Mouse (Mus musculus) CH12.LX (cell line): ENCODE results near the gene Dnajb4. TPM values are rescaled to one million over a fixed set of nuclear protein-coding genes. Genes with fewer than 3 reads are reported as not detected.
A peak's percentile ranks its signal among the peaks of the same experiment; 100 is the strongest.

Experiments used
- DNase-seq: peaks from one replicate; pipeline ENCODE4 v3.0.0-alpha.2; 2013; ENCODE audit errors: extremely low read depth
- H3K27ac ChIP-seq: 2 replicates; pipeline ENCODE4 v1.5.1; 2012; ENCODE audit warnings: low read depth, mild to moderate bottlenecking, control low read depth, moderate library complexity; ENCODE audit not compliant: insufficient read depth
- H3K27me3 ChIP-seq: replicated peaks from 2 replicates; pipeline ENCODE3; 2012; ENCODE audit warnings: inconsistent platforms
- H3K36me3 ChIP-seq, 2 experiments: replicated peaks in 1 of 2; 2 replicates each; pipeline versions ENCODE3 to v1.6.1; 2012; ENCODE audit warnings: inconsistent platforms in 1 of 2, low read length in 1 of 2, mild to moderate bottlenecking in 1 of 2, mixed read lengths in 1 of 2, moderate library complexity in 1 of 2; ENCODE audit not compliant: control insufficient read depth in 1 of 2, insufficient read depth in 1 of 2
- H3K4me1 ChIP-seq, 2 experiments: 2 replicates each; pipeline ENCODE4 v1.6.1; 2012; ENCODE audit warnings: inconsistent platforms in 1 of 2, moderate library complexity in 1 of 2; ENCODE audit not compliant: insufficient read depth in 2 of 2, control insufficient read depth in 1 of 2
- H3K4me2 ChIP-seq: 2 replicates; pipeline ENCODE4 v1.6.1; 2012; ENCODE audit warnings: low read depth, mild to moderate bottlenecking, control low read depth; ENCODE audit not compliant: poor library complexity, insufficient read depth, severe bottlenecking
- H3K4me3 ChIP-seq, 3 experiments: fragments of 150-350 bp in 1 of 3; sonication (generic) in 1 of 3; replicated peaks in 1 of 3; 2 replicates each; pipeline versions ENCODE3 to v1.5.1; 2011 to 2012; ENCODE audit warnings: low read depth in 2 of 3, low read length in 2 of 3, mild to moderate bottlenecking in 2 of 3, moderate library complexity in 2 of 3, control low read depth in 1 of 3, improper control_type of control experiment in 1 of 3, inconsistent platforms in 1 of 3, mixed read lengths in 1 of 3; ENCODE audit not compliant: poor library complexity in 1 of 3
- H3K79me2 ChIP-seq: replicated peaks from 2 replicates; pipeline ENCODE4 v1.6.1; 2012; ENCODE audit warnings: mild to moderate bottlenecking, moderate library complexity; ENCODE audit not compliant: control insufficient read depth, poor library complexity, insufficient read depth, severe bottlenecking; ENCODE audit errors: extremely low read depth
- H3K9ac ChIP-seq: 2 replicates; pipeline ENCODE4 v1.6.1; 2012; ENCODE audit warnings: low read depth, mild to moderate bottlenecking, control low read depth, moderate library complexity; ENCODE audit not compliant: insufficient read depth
- H3K9me3 ChIP-seq: replicated peaks from 2 replicates; pipeline ENCODE3; 2012; ENCODE audit warnings: low read length, inconsistent platforms, mixed read lengths
- BHLHE40 ChIP-seq: IDR thresholded peaks from 2 replicates; pipeline ENCODE4 v1.6.1; 2011; ENCODE audit warnings: mild to moderate bottlenecking, low read depth, low read length, improper control_type of control experiment
- CHD1 ChIP-seq: IDR thresholded peaks from 2 replicates; pipeline ENCODE4 v1.6.1; 2012; ENCODE audit warnings: low read depth, low read length, improper control_type of control experiment, inconsistent platforms
- CTCF ChIP-seq, 2 experiments: IDR thresholded peaks in 1 of 2; conservative IDR thresholded peaks in 1 of 2; 2 replicates each; pipeline ENCODE4 v1.5.1; 2011 to 2012; ENCODE audit warnings: low read depth in 2 of 2, low read length in 2 of 2, improper control_type of control experiment in 1 of 2, inconsistent platforms in 1 of 2, mild to moderate bottlenecking in 1 of 2, moderate library complexity in 1 of 2
- ELF1 ChIP-seq: IDR thresholded peaks from 2 replicates; pipeline ENCODE4 v1.6.1; 2014; ENCODE audit warnings: low read depth, mild to moderate bottlenecking, inconsistent platforms, low read length, improper control_type of control experiment
- EP300 ChIP-seq: IDR thresholded peaks from 2 replicates; pipeline ENCODE4 v1.6.1; 2011; ENCODE audit warnings: low read length, improper control_type of control experiment
- ETS1 ChIP-seq: conservative IDR thresholded peaks from 2 replicates; pipeline ENCODE4 v1.6.1; 2012; ENCODE audit warnings: low read depth, mild to moderate bottlenecking, inconsistent platforms, low read length, improper control_type of control experiment, moderate library complexity
- JUN ChIP-seq: IDR thresholded peaks from 2 replicates; pipeline ENCODE4 v1.6.1; 2011; ENCODE audit warnings: low read depth, mild to moderate bottlenecking, low read length, improper control_type of control experiment, moderate library complexity; ENCODE audit not compliant: insufficient read depth
- MAFK ChIP-seq: IDR thresholded peaks from 2 replicates; pipeline ENCODE4 v1.6.1; 2011; ENCODE audit warnings: low read length, improper control_type of control experiment; ENCODE audit not compliant: insufficient replicate concordance
- MAX ChIP-seq: IDR thresholded peaks from 2 replicates; pipeline ENCODE4 v1.6.1; 2011; ENCODE audit warnings: low read length, improper control_type of control experiment
- MEF2A ChIP-seq: IDR thresholded peaks from 2 replicates; pipeline ENCODE4 v1.6.1; 2014; ENCODE audit warnings: low read depth, mild to moderate bottlenecking, inconsistent platforms, low read length, improper control_type of control experiment, borderline replicate concordance
- MYC ChIP-seq: IDR thresholded peaks from 2 replicates; pipeline ENCODE4 v1.6.1; 2011; ENCODE audit warnings: low read depth, mild to moderate bottlenecking, improper control_type of control experiment, low read length
- NRF1 ChIP-seq: IDR thresholded peaks from 2 replicates; pipeline ENCODE4 v1.6.1; 2014; ENCODE audit warnings: low read depth, mild to moderate bottlenecking, inconsistent platforms, low read length, improper control_type of control experiment, moderate library complexity
- PAX5 ChIP-seq: IDR thresholded peaks from 2 replicates; pipeline ENCODE4 v1.6.1; 2012; ENCODE audit warnings: low read length, inconsistent platforms, mixed read lengths
- POLR2AphosphoS2 ChIP-seq: IDR thresholded peaks from 2 replicates; pipeline ENCODE4 v1.6.1; 2011; ENCODE audit warnings: low read depth, low read length, improper control_type of control experiment
- RAD21 ChIP-seq: IDR thresholded peaks from 2 replicates; pipeline ENCODE4 v1.6.1; 2011; ENCODE audit warnings: low read depth, mild to moderate bottlenecking, low read length, improper control_type of control experiment, moderate library complexity
- SIN3A ChIP-seq: IDR thresholded peaks from 2 replicates; pipeline ENCODE4 v1.6.1; 2012; ENCODE audit warnings: low read length, improper control_type of control experiment, inconsistent platforms
- TBP ChIP-seq: conservative IDR thresholded peaks from 2 replicates; pipeline ENCODE4 v1.6.1; 2011; ENCODE audit warnings: low read depth, low read length, improper control_type of control experiment
- TCF12 ChIP-seq: IDR thresholded peaks from 2 replicates; pipeline ENCODE4 v1.6.1; 2014; ENCODE audit warnings: low read depth, mild to moderate bottlenecking, inconsistent platforms, low read length, improper control_type of control experiment
- UBTF ChIP-seq: IDR thresholded peaks from 2 replicates; pipeline ENCODE4 v1.6.1; 2012; ENCODE audit warnings: low read depth, mild to moderate bottlenecking, inconsistent platforms, low read length, improper control_type of control experiment, moderate library complexity
- USF1 ChIP-seq: IDR thresholded peaks from 2 replicates; pipeline ENCODE4 v1.6.1; 2014; ENCODE audit warnings: low read depth, mild to moderate bottlenecking, inconsistent platforms, low read length, improper control_type of control experiment
- ZKSCAN1 ChIP-seq: IDR thresholded peaks from 2 replicates; pipeline ENCODE4 v1.6.1; 2012; ENCODE audit warnings: low read depth, inconsistent platforms, low read length, improper control_type of control experiment, borderline replicate concordance
- ZNF384 ChIP-seq: IDR thresholded peaks from 2 replicates; pipeline ENCODE4 v1.6.1; 2012; ENCODE audit warnings: low read depth, low read length, improper control_type of control experiment, inconsistent platforms
- dilution Hi-C: fragments of 300-500 bp; cut with MboI; formaldehyde crosslinking; loops from 2 replicates; pipeline ENCODE4 v1.14.3; 2020; ENCODE audit warnings: low sequenced_read_pairs; ENCODE audit not compliant: extremely low pct_unique_long_range_greater_than_20kb, extremely low pct_ligation_motif_present
- in situ Hi-C: fragments of 300-500 bp; cut with MboI; formaldehyde crosslinking; loops from 3 replicates; pipeline ENCODE4 v1.14.3; 2019; ENCODE audit warnings: low sequenced_read_pairs, low pct_ligation_motif_present, low pct_unique_long_range_greater_than_20kb, mixed read lengths
- polyA plus RNA-seq: library from polyadenylated mRNA; unstranded; fragments of >175 nt; gene quantifications from 2 replicates; pipeline ENCODE4 v1.2.1, GENCODE M21; 2012; ENCODE audit warnings: low read depth; ENCODE audit not compliant: insufficient read length
- total RNA-seq, 2 experiments: library from RNA; depleted of rRNA; stranded (reverse); fragments of 300-350 nt in 1 of 2; fragments of >200 nt in 1 of 2; gene quantifications; 2 replicates each; pipeline ENCODE4 v1.2.3; 2012 to 2014

The Dnajb4 gene
- total and polyA plus RNA-seq, 3 experiments: 11.7 to 26.4 (median 17.7) TPM

- TF ChIP-seq TCF12: peak; percentile 88
- peak; percentile 46; the same call in 1 of the 2 replicates for TF ChIP-seq ETS1
- TF ChIP-seq CHD1: peak; percentile 87
- peak; percentile 97 for TF ChIP-seq TBP
- no peak for TF ChIP-seq CTCF (conservative IDR thresholded peaks at IDR 0.05 in 1 of 2, IDR thresholded peaks at IDR 0.05 in 1 of 2; ENCODE audit: low read depth in 2 of 2, low read length in 2 of 2)
- no peak for TF ChIP-seq RAD21
- no peak for TF ChIP-seq PAX5
- no peak for TF ChIP-seq MYC
- no peak for TF ChIP-seq MAFK
- TF ChIP-seq SIN3A: peak; percentile 92
- TF ChIP-seq POLR2AphosphoS2: peak; percentile 87; the same call in 1 of the 2 replicates
- peak; percentile 48; the same call in 1 of the 2 replicates for TF ChIP-seq MAX
Measured at GRCm38 (mm10) chr3:152193635-152194097, 16.4 kb downstream of the Dnajb4 start (continued).

GRCm38 (mm10) chr3:152193177-152193576 lies 16.9 kb downstream of the Dnajb4 start:
- no peaks in the 10 kb centered on the region for H3K9me3 ChIP-seq
- peaks cover 19% of the 10 kb centered on the region for H3K79me2 ChIP-seq
- peaks cover 11 to 45% of the 10 kb centered on the region in 2 experiments for H3K4me1 ChIP-seq
- H3K27me3 ChIP-seq: peaks cover 2% of the 10 kb centered on the region
- DNase-seq: no peak
- H3K36me3 ChIP-seq: peaks cover 0 to 3% of the 10 kb centered on the region in 2 experiments
- H3K4me3 ChIP-seq: peak overlapping the region; percentile 62 to 70 (median 64)
- no peak overlapping the region; the same call in 1 of the 2 replicates for H3K27ac ChIP-seq
- in situ Hi-C loops (loop anchor here (5.0 kb wide), 1 partner anchor 71 kb away; no protein-coding TSS in a partner anchor), dilution Hi-C loops (no loop called here)
- H3K4me2 ChIP-seq: peak overlapping the region; percentile 91
- no peak for TF ChIP-seq TBP
- no peak for TF ChIP-seq ELF1
- no peak for TF ChIP-seq MEF2A
- TF ChIP-seq MAFK: no peak
- no peak for TF ChIP-seq JUN
- no peak for TF ChIP-seq BHLHE40
- no peak for TF ChIP-seq ZKSCAN1
- TF ChIP-seq EP300: no peak
- TF ChIP-seq ZNF384: peak; percentile 67
- TF ChIP-seq USF1: no peak
- no peak for TF ChIP-seq NRF1
- no peak for TF ChIP-seq MAX
- no peak for TF ChIP-seq CHD1
- TF ChIP-seq UBTF: no peak
- no peak for TF ChIP-seq PAX5
- TF ChIP-seq SIN3A: 0 out of 2 replicates have a peak, but pooled peaks have one; percentile 7
- no peak for TF ChIP-seq RAD21
- peak overlapping the region; percentile 99 for H3K9ac ChIP-seq
